Mouse (Mus musculus) midbrain, postnatal 0 days (tissue): ENCODE results near the gene Hdac10. TPM values are rescaled to one million over a fixed set of nuclear protein-coding genes. Genes with fewer than 3 reads are reported as not detected.

Experiments used
- ATAC-seq: fragments of 200-750 bp; cut with Nextera tagmentation; 2 replicates; pipeline ENCODE4 v1.8.0; 2017; ENCODE audit warnings: moderate number of reproducible peaks, mild to moderate bottlenecking, moderate TSS enrichment, moderate library complexity; ENCODE audit not compliant: low FRiP score
- DNase-seq: peaks from one replicate; pipeline ENCODE4 v3.0.0-alpha.2; 2015; ENCODE audit warnings: low spot score
- H3K27ac ChIP-seq: fragments of 300-500 bp; sonication (generic); 2 replicates; pipeline ENCODE4 v1.5.1; 2014; ENCODE audit warnings: low read depth, mild to moderate bottlenecking, low read length, mixed read lengths
- H3K27me3 ChIP-seq: fragments of 300-500 bp; sonication (generic); 2 replicates; pipeline ENCODE4 v1.6.1; 2014; ENCODE audit warnings: low read length, control low read depth, mixed read lengths; ENCODE audit not compliant: insufficient read depth
- H3K36me3 ChIP-seq: fragments of 300-500 bp; sonication (generic); 2 replicates; pipeline ENCODE4 v1.6.1; 2014; ENCODE audit warnings: low read length, control low read depth, mixed read lengths; ENCODE audit not compliant: insufficient read depth
- H3K4me1 ChIP-seq: fragments of 300-500 bp; sonication (generic); 2 replicates; pipeline ENCODE4 v1.6.1; 2014; ENCODE audit warnings: mild to moderate bottlenecking, control low read depth, antibody characterized with exemption, low read length, mixed read lengths; ENCODE audit not compliant: insufficient read depth
- H3K4me2 ChIP-seq: fragments of 300-500 bp; sonication (generic); 2 replicates; pipeline ENCODE4 v1.6.1; 2014; ENCODE audit warnings: low read depth, mild to moderate bottlenecking, low read length, mixed read lengths; ENCODE audit not compliant: poor library complexity, severe bottlenecking
- H3K4me3 ChIP-seq: fragments of 300-500 bp; sonication (generic); 2 replicates; pipeline ENCODE4 v1.5.1; 2014; ENCODE audit warnings: low read depth, mild to moderate bottlenecking, low read length, moderate library complexity
- H3K9ac ChIP-seq: fragments of 300-500 bp; sonication (generic); replicated peaks from 2 replicates; pipeline ENCODE4 v1.6.1; 2014; ENCODE audit warnings: mild to moderate bottlenecking, low read length, moderate library complexity, mixed read lengths; ENCODE audit not compliant: poor library complexity, severe bottlenecking
- H3K9me3 ChIP-seq: fragments of 300-500 bp; sonication (generic); 2 replicates; pipeline ENCODE4 v1.6.1; 2016; ENCODE audit warnings: low read length, control low read depth
- CTCF ChIP-seq: IDR thresholded peaks from 2 replicates; pipeline ENCODE4 v1.5.1; 2016; ENCODE audit warnings: antibody characterized with exemption, mild to moderate bottlenecking
- WGBS: fragments of 180-500 bp; shearing (Covaris S2); extraction: QIAGEN DNeasy Blood & Tissue Kit; methylation state at CpG from one replicate; pipeline ENCODE4 v1.1.7; 2014; 5-methylcytosine and 5-hydroxymethylcytosine counted together
- polyA plus RNA-seq: library from polyadenylated mRNA; unstranded; fragments of >200 nt; fragmentation: Nextera tagmentation; extraction: Ambion mirVana; gene quantifications from 2 replicates; pipeline ENCODE4 v1.2.1, GENCODE M21; 2015
- total RNA-seq: library from RNA; depleted of rRNA; stranded (reverse); fragments of >200 nt; gene quantifications from 2 replicates; pipeline ENCODE4 v1.2.3, GENCODE M21; 2014

The Hdac10 gene
- total and polyA plus RNA-seq, 2 experiments from 2014 or later: 24.4 to 24.5 TPM

- Histone ChIP-seq H3K4me1 (peaks cover 25% of the 10 kb centered on the region), H3K4me3 (peak overlapping the region; percentile 70), H3K36me3 (no peaks in the 10 kb centered on the region), H3K9me3 (no peaks in the 10 kb centered on the region), H3K9ac (peak overlapping the region; percentile 60), H3K27ac (peak overlapping the region; percentile 55), H3K4me2 (peak overlapping the region; percentile 93), H3K27me3 (no peaks in the 10 kb centered on the region)
- no peak for TF ChIP-seq CTCF
- DNase-seq: peak; percentile 33
- WGBS: 6% methylated on average over 15 of the region's 16 CpGs
- ATAC-seq: 0 out of 2 replicates have a peak, but pooled peaks have one; percentile 20
Observed at GRCm38 (mm10) chr15:89147024-89147423, 18.5 kb upstream of the Hdac10 start.

- H3K4me1 ChIP-seq: peaks cover 25% of the 10 kb centered on the region
- peak overlapping the region; percentile 60 for H3K9ac ChIP-seq
- H3K9me3 ChIP-seq: no peaks in the 10 kb centered on the region
- ATAC-seq: peak; percentile 33; the same call in 1 of the 2 replicates
- DNase-seq: peak; percentile 46
- H3K27me3 ChIP-seq: no peaks in the 10 kb centered on the region
- peak overlapping the region; percentile 55 for H3K27ac ChIP-seq
- H3K4me2 ChIP-seq: peak overlapping the region; percentile 93
- WGBS: under 1% methylated on average over 26 of the region's 27 CpGs
- peak; percentile 20 for TF ChIP-seq CTCF
- no peaks in the 10 kb centered on the region for H3K36me3 ChIP-seq
- H3K4me3 ChIP-seq: peak overlapping the region; percentile 70
Observed at GRCm38 (mm10) chr15:89146537-89146936, 18.0 kb upstream of the Hdac10 start.

DNA sequence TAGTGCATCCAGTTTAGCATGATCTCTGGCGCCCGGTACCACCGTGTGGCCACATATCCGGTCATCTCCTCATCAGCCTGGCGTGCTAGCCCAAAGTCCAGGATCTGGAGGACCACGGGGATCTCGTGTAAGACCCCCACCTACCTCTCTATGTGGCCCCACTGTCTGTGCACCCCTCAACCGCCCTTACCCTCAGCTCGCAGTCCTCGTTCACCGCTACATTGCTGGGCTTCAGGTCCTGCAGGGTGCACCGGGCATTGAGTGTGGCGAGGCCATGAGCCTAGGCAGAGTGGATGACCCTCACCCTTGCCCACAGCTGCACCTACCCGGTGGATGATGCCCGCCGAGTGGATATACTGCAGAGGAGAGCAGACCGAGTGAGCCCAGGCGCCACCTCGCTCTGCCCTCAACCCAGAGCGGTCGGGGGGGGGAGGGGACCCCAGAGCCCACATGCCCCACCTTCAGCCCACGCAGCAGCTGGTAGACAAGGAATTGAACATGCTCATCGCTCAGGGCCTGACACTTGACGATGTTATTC is 17.4 kb upstream of the Hdac10 start:
- DNase-seq (no peak), ATAC-seq (peak; percentile 4; the same call in 1 of the 2 replicates)
- Histone ChIP-seq H3K27ac (no peak overlapping the region), H3K9ac (peak overlapping the region; percentile 60; the same call in 1 of the 2 replicates), H3K9me3 (no peaks in the 10 kb centered on the region), H3K4me1 (peaks cover 25% of the 10 kb centered on the region), H3K27me3 (no peaks in the 10 kb centered on the region), H3K4me2 (peak overlapping the region; percentile 93), H3K36me3 (no peaks in the 10 kb centered on the region), H3K4me3 (peak overlapping the region; percentile 70; the same call in 1 of the 2 replicates)
- TF ChIP-seq CTCF: no peak
- WGBS: 82% methylated on average over 24 of the region's 24 CpGs

GRCm38 (mm10) chr15:89144965-89145364 is 16.5 kb upstream of the Hdac10 start:
- Histone ChIP-seq H3K4me2 (no peak overlapping the region), H3K4me1 (peaks cover 27% of the 10 kb centered on the region), H3K9me3 (no peaks in the 10 kb centered on the region), H3K36me3 (no peaks in the 10 kb centered on the region), H3K27ac (no peak overlapping the region), H3K9ac (no peak overlapping the region), H3K27me3 (no peaks in the 10 kb centered on the region), H3K4me3 (no peak overlapping the region)
- no peak for DNase-seq
- no peak for ATAC-seq
- 91% methylated on average over 11 of the region's 11 CpGs for WGBS
- TF ChIP-seq CTCF: no peak

DNA sequence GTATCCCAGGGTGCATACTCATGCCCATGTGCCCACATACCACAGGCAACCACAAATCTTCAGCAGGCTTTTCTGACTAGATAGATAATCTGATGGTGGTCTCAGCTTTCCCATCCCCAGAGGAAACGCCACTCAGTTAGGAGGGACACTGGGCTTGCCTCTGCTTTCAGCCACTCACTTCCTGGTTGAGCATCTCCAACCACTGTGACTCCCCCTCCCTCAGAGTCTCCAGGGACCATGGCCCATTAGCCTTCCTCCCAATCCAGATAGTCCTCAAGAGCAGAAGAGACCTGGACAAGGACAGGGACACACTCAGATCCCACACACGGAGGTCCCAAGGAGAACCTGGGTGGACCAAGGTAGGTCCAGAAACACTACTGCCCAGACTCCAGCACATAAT is 14.6 kb upstream of the Hdac10 start:
- no peak overlapping the region for H3K4me3 ChIP-seq
- peaks cover 5% of the 10 kb centered on the region; the same call in 1 of the 2 replicates for H3K27me3 ChIP-seq
- no peak overlapping the region for H3K9ac ChIP-seq
- WGBS: 89% methylated on average over 2 of the region's 2 CpGs
- ATAC-seq (no peak), DNase-seq (no peak)
- peaks cover 22% of the 10 kb centered on the region for H3K4me1 ChIP-seq
- H3K9me3 ChIP-seq: no peaks in the 10 kb centered on the region
- no peak overlapping the region for H3K4me2 ChIP-seq
- no peak for TF ChIP-seq CTCF
- no peak overlapping the region for H3K27ac ChIP-seq
- no peaks in the 10 kb centered on the region for H3K36me3 ChIP-seq

DNA sequence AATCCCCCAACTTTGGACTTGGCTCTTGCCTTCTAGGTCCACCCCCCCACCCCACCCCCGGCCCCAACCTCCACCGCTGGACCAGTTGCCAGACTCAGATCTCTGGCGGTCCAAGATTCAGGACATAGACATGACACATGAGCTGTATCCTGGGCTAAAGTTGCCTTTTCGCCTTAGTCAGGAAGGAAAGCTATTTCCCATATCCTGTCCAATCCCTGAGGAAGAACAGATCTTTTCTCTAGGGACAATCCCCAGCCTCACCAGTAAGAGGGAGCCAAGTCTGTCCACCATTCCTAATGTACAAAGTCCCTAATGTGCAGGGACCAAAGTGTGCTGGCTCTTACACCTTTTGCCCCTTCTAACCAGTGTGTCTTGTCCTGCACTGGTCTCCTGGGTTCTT is 13.4 kb upstream of the Hdac10 start:
- Histone ChIP-seq H3K4me3 (no peak overlapping the region), H3K4me2 (no peak overlapping the region), H3K36me3 (no peaks in the 10 kb centered on the region), H3K9ac (no peak overlapping the region), H3K27me3 (peaks cover 5% of the 10 kb centered on the region; the same call in 1 of the 2 replicates), H3K27ac (no peak overlapping the region), H3K4me1 (peaks cover 14% of the 10 kb centered on the region; the same call in 1 of the 2 replicates), H3K9me3 (no peaks in the 10 kb centered on the region)
- no peak for TF ChIP-seq CTCF
- ATAC-seq (no peak), DNase-seq (no peak)
- 72% methylated on average over 4 of the region's 4 CpGs for WGBS
